In genomic region chr12:117150611-117151395, GRCm38 (mm10) we compare ENCODE assay signal across 11 mouse cellular contexts.
DNase-seq lines count a peak whose midpoint lies in the region; ATAC-seq lines count a peak whose summit lies in the region.
"Had no signal": no experiment of that assay in that cellular context is flagged by ENCODE, and none has a peak within 500 bp of the region (broad histone marks: within the 10 kb centered on the region; RNA-seq: fewer than 3 reads in every experiment).

No protein-coding gene starts in this region.

- no peak overlapping the region for H3K4me3 ChIP-seq in lung, embryonic 15.5 days
- H3K4me3 ChIP-seq in embryonic facial prominence, embryonic 13.5 days: peak overlapping the region; percentile 24
- no peak overlapping the region; the same call in 1 of the 2 replicates for H3K4me3 ChIP-seq in limb, embryonic 11.5 days (ENCODE audit: low read depth, low read length)
- H3K4me3 ChIP-seq in neural tube, embryonic 15.5 days (replicated peaks): no peak overlapping the region
- H3K4me3 ChIP-seq: megakaryocyte, embryonic 14.5 days had no signal

- no peaks in the 10 kb centered on the region for H3K36me3 ChIP-seq in lung, embryonic 15.5 days
- H3K36me3 ChIP-seq in embryonic facial prominence, embryonic 13.5 days: no peaks in the 10 kb centered on the region
- no peaks in the 10 kb centered on the region for H3K36me3 ChIP-seq in limb, embryonic 11.5 days (ENCODE audit: control insufficient read depth, insufficient read depth, low read length)
- no peaks in the 10 kb centered on the region for H3K36me3 ChIP-seq in neural tube, embryonic 15.5 days

- peak overlapping the region; percentile 20 for H3K4me2 ChIP-seq in lung, embryonic 15.5 days
- H3K4me2 ChIP-seq in embryonic facial prominence, embryonic 13.5 days: peak overlapping the region; percentile 52
- H3K4me2 ChIP-seq in limb, embryonic 11.5 days (ENCODE audit: low read depth, severe bottlenecking): peak overlapping the region; percentile 16; the same call in 1 of the 2 replicates
- H3K4me2 ChIP-seq in neural tube, embryonic 15.5 days: peak overlapping the region; percentile 40

- no peak for DNase-seq in lung, postnatal 25 days (ENCODE audit: low spot score)
- DNase-seq in limb, embryonic 11.5 days (ENCODE audit: low spot score): peak; percentile 50
- no peak for DNase-seq in spleen, adult 18-20 months
- DNase-seq in ovary, postnatal 14 days (ENCODE audit: low spot score): no peak
- DNase-seq in spleen, postnatal 14 days (ENCODE audit: low spot score in 2 of 2): no peak
- DNase-seq: cerebellum, adult 9-10 months; gastrocnemius, postnatal 25 days had no signal

- H3K4me1 ChIP-seq in lung, embryonic 15.5 days: peaks cover 34% of the 10 kb centered on the region
- H3K4me1 ChIP-seq in embryonic facial prominence, embryonic 13.5 days: peaks cover 35% of the 10 kb centered on the region
- H3K4me1 ChIP-seq in limb, embryonic 11.5 days (ENCODE audit: control insufficient read depth, insufficient read depth, low read length): peaks cover 14% of the 10 kb centered on the region
- H3K4me1 ChIP-seq in neural tube, embryonic 15.5 days: peaks cover 52% of the 10 kb centered on the region

- no peak overlapping the region for H3K27ac ChIP-seq in lung, embryonic 15.5 days
- no peak overlapping the region for H3K27ac ChIP-seq in embryonic facial prominence, embryonic 13.5 days
- no peak overlapping the region for H3K27ac ChIP-seq in limb, embryonic 11.5 days (replicated peaks; ENCODE audit: low read depth, low read length)
- no peak overlapping the region for H3K27ac ChIP-seq in neural tube, embryonic 15.5 days (replicated peaks)

- H3K27me3 ChIP-seq in lung, embryonic 15.5 days: peaks cover 86% of the 10 kb centered on the region
- peaks cover 78% of the 10 kb centered on the region for H3K27me3 ChIP-seq in embryonic facial prominence, embryonic 13.5 days
- peaks cover 58% of the 10 kb centered on the region for H3K27me3 ChIP-seq in limb, embryonic 11.5 days (ENCODE audit: control insufficient read depth, insufficient read depth, low read length)
- peaks cover 54% of the 10 kb centered on the region for H3K27me3 ChIP-seq in neural tube, embryonic 15.5 days (replicated peaks)

- 12% methylated on average over 33 of the region's 33 CpGs for WGBS in lung, embryonic 15.5 days
- WGBS in embryonic facial prominence, embryonic 13.5 days: 6% methylated on average over 33 of the region's 33 CpGs
- 7% methylated on average over 33 of the region's 33 CpGs for WGBS in limb, embryonic 11.5 days
- WGBS in neural tube, embryonic 15.5 days: 10% methylated on average over 33 of the region's 33 CpGs

- no peak overlapping the region for H3K9ac ChIP-seq in lung, embryonic 15.5 days
- 0 out of 2 replicates have a peak overlapping the region, but pooled peaks have one; percentile 32 for H3K9ac ChIP-seq in embryonic facial prominence, embryonic 13.5 days
- H3K9ac ChIP-seq in limb, embryonic 11.5 days (ENCODE audit: low read length): no peak overlapping the region
- H3K9ac ChIP-seq in neural tube, embryonic 15.5 days (replicated peaks): no peak overlapping the region

- ATAC-seq in lung, embryonic 15.5 days (ENCODE audit: borderline replicate concordance, extremely low read depth, low FRiP score, low TSS enrichment): no peak
- no peak for ATAC-seq in embryonic facial prominence, embryonic 13.5 days (ENCODE audit: insufficient number of reproducible peaks, insufficient read depth, low FRiP score, low TSS enrichment, low read depth)
- no peak for ATAC-seq in limb, embryonic 11.5 days (ENCODE audit: insufficient number of reproducible peaks, low FRiP score, low TSS enrichment, low read depth)
- ATAC-seq in neural tube, embryonic 15.5 days (ENCODE audit: low FRiP score): no peak

- no peaks in the 10 kb centered on the region for H3K9me3 ChIP-seq in lung, embryonic 15.5 days
- no peaks in the 10 kb centered on the region for H3K9me3 ChIP-seq in embryonic facial prominence, embryonic 13.5 days
- H3K9me3 ChIP-seq in limb, embryonic 11.5 days (ENCODE audit: control insufficient read depth, low read length): no peaks in the 10 kb centered on the region
- H3K9me3 ChIP-seq in neural tube, embryonic 15.5 days (replicated peaks): no peaks in the 10 kb centered on the region
- H3K9me3 ChIP-seq: megakaryocyte, embryonic 14.5 days had no signal
